Mouse (Mus musculus) liver, adult 2 months (tissue): ENCODE results near the gene Med20. TPM values are rescaled to one million over a fixed set of nuclear protein-coding genes. Genes with fewer than 3 reads are reported as not detected.
"Not testable (repeated sequence)": the region's sequence is repeated elsewhere in the genome, so short reads cannot be mapped to it uniquely, and the experiment has no call there.

Experiments
- DNase-seq: peaks from one replicate; pipeline ENCODE4 v3.0.0-alpha.2; 2011; ENCODE audit warnings: low read depth, low spot score; ENCODE audit errors: extremely low read depth
- H3K27ac ChIP-seq: fragments of 200-500 bp; replicated peaks from 2 replicates; pipeline ENCODE4 v1.5.1; 2012; ENCODE audit warnings: low read depth, mild to moderate bottlenecking, control low read depth, inconsistent platforms, low read length; ENCODE audit not compliant: insufficient read depth
- H3K27me3 ChIP-seq: fragments of 200-500 bp; 2 replicates; pipeline ENCODE4 v1.6.1; 2012; ENCODE audit warnings: mild to moderate bottlenecking, moderate library complexity, low read length, inconsistent platforms; ENCODE audit not compliant: control insufficient read depth, insufficient read depth
- H3K36me3 ChIP-seq: fragments of 200-500 bp; 2 replicates; pipeline ENCODE4 v1.6.1; 2012; ENCODE audit warnings: low read length, inconsistent platforms; ENCODE audit not compliant: control insufficient read depth, insufficient read depth
- H3K4me1 ChIP-seq: fragments of 200-500 bp; 2 replicates; pipeline ENCODE4 v1.6.1; 2011; ENCODE audit warnings: low read length; ENCODE audit not compliant: control insufficient read depth, insufficient read depth
- H3K4me3 ChIP-seq: fragments of 200-500 bp; 2 replicates; pipeline ENCODE4 v1.5.1; 2011; ENCODE audit warnings: low read depth, mild to moderate bottlenecking, control low read depth, low read length, moderate library complexity; ENCODE audit not compliant: insufficient read depth
- H3K79me2 ChIP-seq: fragments of 200-500 bp; 2 replicates; pipeline ENCODE4 v1.6.1; 2012; ENCODE audit warnings: inconsistent platforms, mild to moderate bottlenecking, low read length, moderate library complexity; ENCODE audit not compliant: control insufficient read depth, insufficient read depth
- H3K9ac ChIP-seq: fragments of 200-500 bp; 2 replicates; pipeline ENCODE4 v1.6.1; 2012; ENCODE audit warnings: low read depth, mild to moderate bottlenecking, control low read depth, inconsistent platforms, low read length
- CTCF ChIP-seq: fragments of 200-500 bp; IDR thresholded peaks from 2 replicates; pipeline ENCODE4 v1.5.1; 2011; ENCODE audit warnings: low read depth, low read length, control low read depth
- POLR2A ChIP-seq: fragments of 200-500 bp; IDR thresholded peaks from 2 replicates; pipeline ENCODE4 v1.6.1; 2011; ENCODE audit warnings: low read length, control low read depth; ENCODE audit not compliant: insufficient read depth; ENCODE audit errors: extremely low read depth
- WGBS: fragments of 180-500 bp; shearing (Covaris S2); methylation state at CpG from one replicate; pipeline ENCODE4 v1.1.7; 2018; 5-methylcytosine and 5-hydroxymethylcytosine counted together
- polyA plus RNA-seq: library from polyadenylated mRNA; depleted of rRNA; stranded (reverse); fragments of >200 nt; gene quantifications from 2 replicates; pipeline ENCODE4 v1.2.3, GENCODE M21; 2012
- total RNA-seq: library from RNA; depleted of rRNA; stranded (reverse); fragments of >200 nt; gene quantifications from 2 replicates; pipeline ENCODE4 v1.2.3, GENCODE M21; 2014

Med20 gene
- total and polyA plus RNA-seq, 2 experiments: 15.0 to 19.4 TPM

DNA sequence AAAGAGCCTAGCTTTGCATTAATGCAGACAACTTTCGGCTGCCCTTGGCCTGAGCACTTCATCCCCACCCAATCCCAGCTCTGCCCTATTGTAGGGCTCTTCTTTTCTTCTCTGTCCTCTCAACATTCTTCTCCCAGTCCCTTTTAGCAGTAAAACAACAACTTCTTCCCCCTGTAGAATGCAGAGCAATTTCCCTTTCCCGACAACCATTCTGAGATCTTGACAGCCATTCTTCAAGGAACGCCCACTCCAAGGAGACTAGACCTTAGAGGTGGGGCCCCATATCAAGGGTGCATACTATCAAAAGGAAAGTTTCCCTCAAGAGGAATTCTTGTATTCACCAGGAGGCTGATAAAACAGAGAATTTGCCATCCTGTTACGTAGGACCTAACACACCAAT, 37.6 kb downstream of the Med20 start:
- no peak for DNase-seq
- H3K4me1 ChIP-seq: no peaks in the 10 kb centered on the region
- WGBS: 84% methylated on average over 4 of the region's 4 CpGs
- H3K79me2 ChIP-seq: no peaks in the 10 kb centered on the region; the same call in 1 of the 2 replicates
- no peaks in the 10 kb centered on the region for H3K36me3 ChIP-seq
- H3K4me3 ChIP-seq: no peak overlapping the region
- no peak overlapping the region for H3K27ac ChIP-seq
- no peaks in the 10 kb centered on the region for H3K27me3 ChIP-seq
- TF ChIP-seq POLR2A: no peak
- no peak for TF ChIP-seq CTCF
- H3K9ac ChIP-seq: no peak overlapping the region

DNA sequence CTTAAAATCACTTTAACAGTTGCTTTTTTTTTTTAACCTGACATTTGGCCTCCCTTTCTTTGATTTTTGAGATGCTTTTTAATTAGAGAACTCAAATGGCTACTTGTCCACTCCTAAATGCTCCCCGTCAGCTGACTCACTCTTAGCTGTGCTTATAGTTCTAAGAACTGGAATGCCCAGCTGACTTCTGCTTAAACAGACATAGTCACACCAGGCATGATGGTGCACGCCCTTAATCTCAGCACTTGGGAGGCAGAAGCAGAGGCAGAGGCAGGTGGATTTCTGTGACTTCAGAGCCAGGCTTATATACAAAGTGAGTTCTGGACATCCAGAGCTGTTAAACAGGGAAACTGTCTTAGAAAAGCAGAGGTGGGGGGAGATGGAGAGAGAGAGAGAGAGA, 40.6 kb downstream of the Med20 start:
- no peak for DNase-seq
- Histone ChIP-seq H3K79me2 (no peaks in the 10 kb centered on the region; the same call in 1 of the 2 replicates), H3K9ac (no peak overlapping the region), H3K27me3 (no peaks in the 10 kb centered on the region), H3K4me1 (no peaks in the 10 kb centered on the region), H3K4me3 (no peak overlapping the region), H3K27ac (no peak overlapping the region), H3K36me3 (no peaks in the 10 kb centered on the region)
- no peak for TF ChIP-seq CTCF
- no peak for TF ChIP-seq POLR2A
- WGBS: 98% methylated on average over 2 of the region's 2 CpGs

DNA sequence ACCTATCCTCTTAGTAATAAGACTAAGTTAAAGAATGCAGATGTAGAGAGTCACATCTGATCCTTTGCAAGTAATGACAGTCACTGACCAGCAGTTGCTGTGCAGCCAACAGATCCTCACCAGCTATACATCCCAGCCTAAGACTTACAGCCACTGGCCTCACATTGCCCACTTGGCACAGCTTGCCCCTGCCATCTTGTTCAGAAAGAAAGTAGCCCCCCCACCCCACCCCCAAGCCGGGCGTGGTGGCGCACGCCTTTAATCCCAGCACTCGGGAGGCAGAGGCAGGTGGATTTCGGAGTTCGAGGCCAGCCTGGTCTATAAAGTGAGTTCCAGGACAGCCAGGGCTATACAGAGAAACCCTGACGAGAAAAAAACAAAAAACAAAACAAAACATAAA, 43.0 kb downstream of the Med20 start:
- not testable (repeated sequence) for H3K4me1 ChIP-seq, H3K79me2 ChIP-seq, H3K27me3 ChIP-seq, H3K9ac ChIP-seq, DNase-seq, H3K4me3 ChIP-seq, H3K27ac ChIP-seq, H3K36me3 ChIP-seq
- WGBS: 98% methylated on average over 8 of the region's 8 CpGs

DNA sequence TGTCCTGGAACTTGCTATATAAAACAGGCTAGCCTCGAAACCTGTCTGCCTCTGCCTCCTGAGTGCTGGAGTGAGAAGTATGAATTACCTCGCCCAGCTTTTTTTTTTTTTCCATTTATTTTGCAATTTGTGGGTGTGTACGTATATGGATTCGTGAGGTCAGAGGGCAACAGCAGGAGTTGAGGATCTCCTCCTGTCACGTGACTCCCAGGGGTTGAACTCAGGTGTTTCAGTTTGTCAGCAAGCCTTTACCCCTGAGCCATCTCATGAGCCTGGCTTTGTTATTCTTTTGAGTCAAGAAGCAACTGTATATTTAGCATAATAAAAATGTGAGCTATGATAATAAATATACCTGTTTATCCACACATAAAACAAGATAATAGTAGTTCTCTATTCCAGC, 44.3 kb downstream of the Med20 start:
- no peaks in the 10 kb centered on the region for H3K36me3 ChIP-seq
- no peaks in the 10 kb centered on the region for H3K4me1 ChIP-seq
- DNase-seq: peak; percentile 61
- no peaks in the 10 kb centered on the region; the same call in 1 of the 2 replicates for H3K79me2 ChIP-seq
- no peak overlapping the region for H3K4me3 ChIP-seq
- no peak overlapping the region for H3K27ac ChIP-seq
- H3K27me3 ChIP-seq: no peaks in the 10 kb centered on the region
- TF ChIP-seq CTCF (no peak), POLR2A (no peak)
- 38% methylated on average over 5 of the region's 5 CpGs for WGBS
- H3K9ac ChIP-seq: no peak overlapping the region

GRCm38 (mm10) chr17:47657901-47658300, 46.5 kb downstream of the Med20 start:
- Histone ChIP-seq H3K4me1 (no peaks in the 10 kb centered on the region), H3K4me3 (no peak overlapping the region), H3K27me3 (no peaks in the 10 kb centered on the region), H3K36me3 (no peaks in the 10 kb centered on the region), H3K27ac (no peak overlapping the region), H3K9ac (no peak overlapping the region), H3K79me2 (no peaks in the 10 kb centered on the region)
- no peak for TF ChIP-seq CTCF
- no peak for TF ChIP-seq POLR2A
- DNase-seq: no peak
- WGBS: 82% methylated on average over 4 of the region's 4 CpGs

- Histone ChIP-seq H3K27me3 (no peaks in the 10 kb centered on the region), H3K4me1 (no peaks in the 10 kb centered on the region), H3K27ac (no peak overlapping the region), H3K79me2 (no peaks in the 10 kb centered on the region), H3K9ac (no peak overlapping the region), H3K36me3 (no peaks in the 10 kb centered on the region), H3K4me3 (no peak overlapping the region)
- TF ChIP-seq POLR2A: no peak
- TF ChIP-seq CTCF: no peak
- 63% methylated on average over 3 of the region's 3 CpGs for WGBS
- no peak for DNase-seq
These were observed 47.4 kb downstream of the Med20 start for GRCm38 (mm10) chr17:47658741-47659243.
